Mouse (Mus musculus) embryonic facial prominence, embryonic 11.5 days (tissue): ENCODE measurements around the gene Plekha4. TPM values are rescaled to one million over a fixed set of nuclear protein-coding genes. Genes with fewer than 3 reads are reported as not detected.

Source experiments
- ATAC-seq: fragments of 200-750 bp; cut with Nextera tagmentation; replicated peaks from 2 replicates; pipeline ENCODE4 v1.8.0; 2017; ENCODE audit warnings: low read depth; ENCODE audit not compliant: insufficient number of reproducible peaks, low FRiP score, low TSS enrichment
- DNase-seq: peaks from one replicate; pipeline ENCODE4 v3.0.0-alpha.2; 2015; ENCODE audit warnings: low spot score
- H3K27ac ChIP-seq: fragments of 300-500 bp; sonication (generic); replicated peaks from 2 replicates; pipeline ENCODE4 v1.5.1; 2014; ENCODE audit warnings: mild to moderate bottlenecking, low read depth, low read length, control low read depth
- H3K27me3 ChIP-seq: fragments of 300-500 bp; sonication (generic); 2 replicates; pipeline ENCODE4 v1.6.1; 2014; ENCODE audit warnings: mild to moderate bottlenecking, low read length, moderate library complexity, mixed read lengths; ENCODE audit not compliant: control insufficient read depth, insufficient read depth
- H3K36me3 ChIP-seq: fragments of 300-500 bp; sonication (generic); replicated peaks from 2 replicates; pipeline ENCODE4 v1.6.1; 2014; ENCODE audit warnings: low read depth, mild to moderate bottlenecking, low read length, moderate library complexity, mixed read lengths; ENCODE audit not compliant: control insufficient read depth, insufficient read depth
- H3K4me1 ChIP-seq: fragments of 300-500 bp; sonication (generic); 2 replicates; pipeline ENCODE4 v1.6.1; 2014; ENCODE audit warnings: low read length, mixed read lengths; ENCODE audit not compliant: control insufficient read depth, insufficient read depth
- H3K4me2 ChIP-seq: fragments of 300-500 bp; sonication (generic); 2 replicates; pipeline ENCODE4 v1.6.1; 2014; ENCODE audit warnings: low read depth, mild to moderate bottlenecking, control low read depth, low read length, moderate library complexity
- H3K4me3 ChIP-seq: fragments of 300-500 bp; sonication (generic); 2 replicates; pipeline ENCODE4 v1.5.1; 2014; ENCODE audit warnings: low read depth, low read length, control low read depth
- H3K9ac ChIP-seq: fragments of 300-500 bp; sonication (generic); replicated peaks from 2 replicates; pipeline ENCODE4 v1.6.1; 2014; ENCODE audit warnings: mild to moderate bottlenecking, control low read depth, low read length
- H3K9me3 ChIP-seq: fragments of 300-500 bp; sonication (generic); replicated peaks from 2 replicates; pipeline ENCODE4 v1.6.1; 2016; ENCODE audit warnings: mild to moderate bottlenecking, low read length, inconsistent platforms, mixed read lengths; ENCODE audit not compliant: control insufficient read depth
- WGBS: fragments of 180-500 bp; shearing (Covaris S2); extraction: QIAGEN DNeasy Blood & Tissue Kit; methylation state at CpG from one replicate; pipeline ENCODE4 v1.1.7; 2014; 5-methylcytosine and 5-hydroxymethylcytosine counted together
- polyA plus RNA-seq: library from polyadenylated mRNA; unstranded; fragments of >200 nt; fragmentation: Nextera tagmentation; extraction: Ambion mirVana; gene quantifications from 2 replicates; pipeline ENCODE4 v1.2.1, GENCODE M21; 2014

The Plekha4 gene
- polyA plus RNA-seq, 1 experiment from 2014 or later = 0.62 TPM

DNA sequence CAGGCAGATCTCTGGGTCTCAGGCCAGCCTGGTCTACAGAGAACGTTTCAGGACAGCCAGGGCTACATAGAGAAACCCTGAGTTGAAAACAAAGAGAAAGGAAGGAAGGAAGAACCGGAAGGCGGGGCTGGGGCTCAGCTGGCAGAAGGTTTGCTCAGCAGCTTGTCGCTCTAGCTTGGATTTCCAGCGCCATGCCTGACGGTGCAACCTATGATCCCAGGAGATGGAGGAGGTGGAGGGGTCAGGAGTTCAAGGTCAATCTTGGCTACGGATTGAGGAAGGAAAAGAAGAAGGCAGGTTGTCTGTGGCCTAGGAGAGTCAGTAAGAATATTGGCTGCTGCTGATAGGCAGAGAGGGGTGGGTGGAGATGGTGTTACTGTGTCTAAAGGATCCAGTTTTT lies 34.1 kb downstream of the Plekha4 start:
- no peaks in the 10 kb centered on the region for H3K36me3 ChIP-seq
- WGBS = 78% methylated on average over 7 of the region's 7 CpGs
- no peaks in the 10 kb centered on the region; the same call in 1 of the 2 replicates for H3K4me1 ChIP-seq
- no peaks in the 10 kb centered on the region for H3K27me3 ChIP-seq
- no peak for DNase-seq
- H3K9ac ChIP-seq = no peak overlapping the region
- no peak for ATAC-seq
- H3K27ac ChIP-seq = no peak overlapping the region
- no peak overlapping the region for H3K4me3 ChIP-seq
- H3K4me2 ChIP-seq = no peak overlapping the region
- no peaks in the 10 kb centered on the region for H3K9me3 ChIP-seq

DNA sequence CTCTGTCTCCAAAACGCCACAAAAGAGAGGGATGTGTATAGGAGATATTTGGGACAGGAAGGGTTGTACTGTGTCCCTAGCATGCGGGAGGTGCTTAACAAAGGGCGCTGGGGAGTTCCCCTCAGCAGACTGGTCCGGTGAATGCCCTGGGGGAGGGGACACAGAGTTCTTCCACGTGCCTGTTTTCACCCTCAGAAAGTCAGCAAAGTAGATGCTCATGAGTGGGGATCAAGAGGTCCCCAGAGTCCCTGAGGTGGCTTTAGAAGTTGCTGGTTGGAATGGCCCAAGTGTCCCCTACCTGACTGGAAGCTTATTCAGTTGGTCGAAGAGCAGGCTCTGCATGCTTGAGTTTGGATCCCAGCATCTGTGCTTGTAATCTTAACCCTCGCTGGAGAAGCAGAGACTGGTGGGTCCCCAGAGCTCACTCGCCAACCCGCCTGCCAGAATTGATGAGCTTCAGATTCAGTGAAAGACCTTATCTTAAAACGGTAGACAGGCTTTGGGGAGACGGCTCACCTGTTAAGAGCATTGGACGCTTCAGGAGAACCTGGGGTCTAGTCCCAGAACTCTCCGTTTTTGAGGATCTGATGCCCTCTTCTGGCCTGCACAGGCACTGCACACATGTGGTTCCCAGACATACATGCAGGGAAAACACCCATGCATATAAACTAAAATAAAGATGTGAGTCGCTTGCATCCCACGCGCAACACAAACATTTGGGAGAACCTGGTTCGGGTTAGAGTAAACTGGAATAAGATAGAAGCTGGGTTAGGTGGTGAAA lies 34.9 kb downstream of the Plekha4 start:
- no peak overlapping the region for H3K9ac ChIP-seq
- no peaks in the 10 kb centered on the region for H3K9me3 ChIP-seq
- 27% methylated on average over 17 of the region's 17 CpGs for WGBS
- peak; percentile 81 for DNase-seq
- H3K4me2 ChIP-seq = no peak overlapping the region
- H3K27me3 ChIP-seq = no peaks in the 10 kb centered on the region
- H3K4me1 ChIP-seq = no peaks in the 10 kb centered on the region; the same call in 1 of the 2 replicates
- ATAC-seq = no peak
- no peaks in the 10 kb centered on the region for H3K36me3 ChIP-seq
- H3K27ac ChIP-seq = no peak overlapping the region
- H3K4me3 ChIP-seq = no peak overlapping the region

DNA sequence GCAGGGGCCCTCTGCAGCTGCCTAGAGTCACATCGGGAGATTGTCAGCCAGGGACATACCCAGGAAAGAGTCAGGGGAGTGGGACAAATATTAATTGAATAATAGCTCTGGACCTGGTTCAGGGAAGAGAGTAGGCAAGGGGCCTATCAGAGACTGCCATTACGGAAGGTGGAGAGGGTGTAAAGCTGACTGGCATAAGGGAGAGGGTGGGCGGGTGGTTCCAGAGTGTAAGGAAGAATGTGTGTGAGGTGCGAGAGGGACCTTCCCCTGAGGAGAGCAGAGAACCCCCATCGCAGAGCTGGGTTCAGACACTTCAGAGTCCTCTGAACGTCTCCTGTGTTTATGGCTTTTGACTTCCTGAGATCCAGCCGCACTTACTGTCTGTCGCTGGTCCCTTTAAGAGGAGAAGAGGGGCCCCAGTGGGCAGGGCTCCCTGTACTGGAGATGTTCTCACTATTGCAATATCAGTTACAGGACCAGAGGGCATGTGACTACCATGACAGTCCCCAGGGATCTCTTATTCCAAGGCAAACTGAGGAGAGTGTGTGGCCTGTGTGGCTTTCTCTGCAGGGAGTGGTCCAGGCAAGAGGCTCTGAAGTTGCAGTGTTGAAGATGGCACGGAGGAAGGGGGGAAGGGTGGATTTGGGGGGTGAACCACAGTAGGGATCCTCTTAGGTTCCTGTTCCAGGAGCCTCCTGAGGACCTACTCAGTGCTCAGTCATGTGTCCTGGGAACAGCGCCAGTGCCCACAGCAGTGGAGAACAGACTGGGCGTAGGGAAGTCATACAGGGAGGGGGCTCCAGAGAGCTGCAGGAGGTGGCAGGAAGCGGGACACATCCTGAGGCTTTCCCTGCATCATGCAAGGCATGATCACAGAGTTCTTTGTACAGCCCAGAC lies 35.7 kb downstream of the Plekha4 start:
- 0 out of 2 replicates have a peak, but pooled peaks have one; percentile 16 for ATAC-seq
- H3K27ac ChIP-seq = no peak overlapping the region
- H3K27me3 ChIP-seq = no peaks in the 10 kb centered on the region
- no peak overlapping the region for H3K4me3 ChIP-seq
- no peak for DNase-seq
- H3K9me3 ChIP-seq = no peaks in the 10 kb centered on the region
- H3K4me1 ChIP-seq = no peaks in the 10 kb centered on the region; the same call in 1 of the 2 replicates
- no peaks in the 10 kb centered on the region for H3K36me3 ChIP-seq
- H3K4me2 ChIP-seq = no peak overlapping the region
- no peak overlapping the region for H3K9ac ChIP-seq
- 47% methylated on average over 12 of the region's 12 CpGs for WGBS

DNA sequence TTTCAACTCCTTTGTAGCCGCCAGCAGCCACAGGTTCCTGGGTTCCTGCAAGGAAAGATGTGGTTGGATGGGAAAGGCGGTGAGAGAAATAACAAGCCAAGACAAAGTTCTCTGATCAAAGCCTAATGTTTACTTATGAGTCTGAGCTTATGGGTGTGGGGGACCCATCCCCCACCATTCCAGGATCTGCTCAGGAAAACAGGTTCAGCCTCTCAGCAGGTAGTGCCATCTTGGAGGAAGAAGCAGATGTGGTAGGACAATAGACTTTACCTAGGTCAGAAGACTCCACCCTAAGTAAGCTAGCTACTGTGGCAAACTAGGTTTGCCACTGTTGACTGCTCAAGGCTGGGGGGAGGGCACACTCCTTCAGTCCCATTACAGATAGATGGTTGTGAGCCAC lies 38.7 kb downstream of the Plekha4 start:
- DNase-seq = no peak
- ATAC-seq = no peak
- no peaks in the 10 kb centered on the region; the same call in 1 of the 2 replicates for H3K4me1 ChIP-seq
- H3K27ac ChIP-seq = no peak overlapping the region
- no peaks in the 10 kb centered on the region for H3K36me3 ChIP-seq
- H3K4me3 ChIP-seq = no peak overlapping the region
- no peak overlapping the region for H3K9ac ChIP-seq
- WGBS = 70% methylated on average over 2 of the region's 2 CpGs
- no peaks in the 10 kb centered on the region for H3K9me3 ChIP-seq
- H3K4me2 ChIP-seq = no peak overlapping the region
- H3K27me3 ChIP-seq = no peaks in the 10 kb centered on the region

DNA sequence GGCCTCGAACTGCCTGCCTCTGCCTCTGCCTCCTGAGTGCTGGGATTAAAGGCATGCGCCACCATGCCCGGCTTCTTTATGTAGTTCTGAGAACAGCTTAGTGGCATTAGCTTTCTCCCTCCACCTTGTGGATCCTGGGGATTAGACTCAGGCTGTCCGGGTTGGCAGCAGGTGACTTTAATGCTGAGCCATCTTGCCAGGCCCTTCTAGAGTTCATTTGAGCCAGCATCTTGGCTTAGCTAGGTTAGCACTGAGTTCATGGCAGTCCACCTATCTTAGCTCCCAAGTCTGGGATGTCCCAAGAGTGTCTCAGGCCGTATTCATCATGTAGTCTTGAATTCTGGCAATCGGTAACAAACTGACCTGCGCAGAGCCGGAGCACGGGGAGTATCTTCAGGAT lies 39.3 kb downstream of the Plekha4 start:
- WGBS = 92% methylated on average over 9 of the region's 9 CpGs
- Histone ChIP-seq H3K4me1 (no peaks in the 10 kb centered on the region; the same call in 1 of the 2 replicates), H3K36me3 (no peaks in the 10 kb centered on the region), H3K27me3 (no peaks in the 10 kb centered on the region), H3K4me3 (no peak overlapping the region), H3K9ac (no peak overlapping the region; the same call in 1 of the 2 replicates), H3K27ac (no peak overlapping the region), H3K4me2 (no peak overlapping the region), H3K9me3 (no peaks in the 10 kb centered on the region)
- DNase-seq = no peak
- no peak for ATAC-seq

DNA sequence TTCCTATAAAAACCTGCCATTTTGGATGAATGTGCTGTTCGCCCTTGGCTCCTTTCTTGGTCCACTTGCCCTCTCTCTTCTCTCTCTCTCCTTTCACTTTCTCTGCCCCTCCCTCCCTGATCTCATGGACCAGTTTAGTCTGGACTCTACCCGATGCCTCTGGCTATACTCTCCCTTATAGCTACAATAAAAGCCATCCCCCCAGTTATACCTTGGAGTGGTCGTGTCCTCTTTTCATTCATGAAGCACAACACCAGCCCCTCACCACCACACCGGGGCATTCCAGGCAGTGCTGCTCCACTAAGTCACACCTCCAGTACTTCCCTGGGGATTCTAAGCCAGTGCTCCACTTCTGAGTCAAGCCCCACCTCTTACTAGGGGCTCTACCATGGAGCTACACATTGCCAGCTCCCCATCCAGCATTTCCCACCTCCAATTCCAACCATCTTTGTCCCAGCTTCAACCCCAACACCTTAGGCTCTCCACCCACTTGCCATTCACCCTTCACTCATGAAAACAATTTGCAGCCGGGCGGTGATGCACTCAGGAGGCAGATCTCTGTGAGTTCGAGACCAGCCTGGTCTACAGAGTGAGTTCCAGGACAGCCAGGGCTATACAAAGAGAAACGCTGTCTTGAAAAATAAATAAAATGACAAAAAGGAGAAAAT lies 41.1 kb downstream of the Plekha4 start:
- H3K27me3 ChIP-seq = no peaks in the 10 kb centered on the region
- H3K9ac ChIP-seq = no peak overlapping the region; the same call in 1 of the 2 replicates
- peak overlapping the region; percentile 54 for H3K4me2 ChIP-seq
- 71% methylated on average over 8 of the region's 8 CpGs for WGBS
- DNase-seq (no peak), ATAC-seq (no peak)
- H3K36me3 ChIP-seq = no peaks in the 10 kb centered on the region
- no peak overlapping the region for H3K4me3 ChIP-seq
- H3K27ac ChIP-seq = no peak overlapping the region
- H3K9me3 ChIP-seq = no peaks in the 10 kb centered on the region
- no peaks in the 10 kb centered on the region; the same call in 1 of the 2 replicates for H3K4me1 ChIP-seq

DNA sequence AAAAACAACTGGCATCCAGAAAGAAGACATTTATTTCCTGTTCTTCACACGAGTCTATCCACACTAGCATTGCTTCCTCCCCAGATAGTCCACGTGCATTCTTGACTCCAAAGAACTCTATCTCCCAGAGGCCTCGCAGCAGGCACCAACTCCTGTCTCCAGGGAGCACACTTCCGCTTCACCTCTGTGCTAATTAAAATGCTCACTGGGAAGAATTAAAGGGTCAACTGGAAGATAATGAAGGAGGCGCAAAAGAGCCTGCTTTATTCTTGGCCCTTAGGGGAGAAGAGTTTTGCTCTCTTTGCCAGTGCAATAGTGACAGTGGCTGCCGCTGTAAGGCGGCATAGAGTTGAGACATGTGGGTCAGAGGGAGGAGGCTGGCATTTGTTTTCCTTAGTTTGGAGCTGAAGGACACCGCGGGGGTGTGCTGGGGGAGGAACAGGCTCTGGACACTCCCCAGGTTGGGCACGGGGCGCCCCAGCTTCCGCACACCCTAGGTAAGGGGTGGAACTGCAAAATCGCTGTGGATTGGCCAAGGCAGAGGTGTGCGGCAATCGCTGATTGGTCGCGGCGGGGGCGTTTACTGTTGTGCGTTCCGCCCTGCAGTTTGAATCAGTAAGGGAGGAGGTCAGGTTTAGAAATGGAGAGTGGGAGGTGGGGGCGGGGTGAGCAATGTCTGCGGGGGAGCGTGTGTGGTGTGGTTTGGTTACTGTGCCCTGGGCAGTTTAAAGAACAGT lies 41.8 kb downstream of the Plekha4 start:
- peak overlapping the region; percentile 31 for H3K4me3 ChIP-seq
- H3K9me3 ChIP-seq = no peaks in the 10 kb centered on the region
- DNase-seq (peak; percentile 95), ATAC-seq (peak; percentile 95)
- H3K27me3 ChIP-seq = no peaks in the 10 kb centered on the region
- peak overlapping the region; percentile 38; the same call in 1 of the 2 replicates for H3K27ac ChIP-seq
- peak overlapping the region; percentile 33 for H3K9ac ChIP-seq
- H3K4me2 ChIP-seq = peak overlapping the region; percentile 54
- no peaks in the 10 kb centered on the region for H3K36me3 ChIP-seq
- under 1% methylated on average over 24 of the region's 24 CpGs for WGBS
- H3K4me1 ChIP-seq = no peaks in the 10 kb centered on the region; the same call in 1 of the 2 replicates
